Mouse (Mus musculus): Measurements from ENCODE around the gene Dok4. TPM values are rescaled to one million over a fixed set of nuclear protein-coding genes. Genes with fewer than 3 reads are reported as not detected.
A peak's percentile ranks its signal among the peaks of the same experiment; 100 is the strongest.

Gene Dok4
- polyA plus RNA-seq, 1 experiment from 2014 or later, result 19.9 TPM

GRCm38 (mm10) chr8:94826210-94826609 is 49.9 kb downstream of the Dok4 start:
- Histone ChIP-seq H3K27ac (ENCODE audit: low read length) (no peak overlapping the region), H3K4me2 (replicated peaks; ENCODE audit: low read depth, low read length) (no peak overlapping the region), H3K9me3 (ENCODE audit: control insufficient read depth, low read depth, low read length) (no peaks in the 10 kb centered on the region), H3K36me3 (ENCODE audit: control insufficient read depth, insufficient read depth, low read length) (peaks cover 66% of the 10 kb centered on the region), H3K4me3 (ENCODE audit: low read depth, low read length) (no peak overlapping the region), H3K27me3 (ENCODE audit: control insufficient read depth, insufficient read depth, low read length) (no peaks in the 10 kb centered on the region), H3K9ac (replicated peaks; ENCODE audit: low read depth, low read length) (no peak overlapping the region), H3K4me1 (ENCODE audit: control insufficient read depth, insufficient read depth, low read length) (no peaks in the 10 kb centered on the region)
- 94% methylated on average over 5 of the region's 5 CpGs for WGBS
- no peak for ATAC-seq (ENCODE audit: insufficient number of reproducible peaks, insufficient read depth, low FRiP score, low read depth)

GRCm38 (mm10) chr8:94825170-94825569 is 51.0 kb downstream of the Dok4 start:
- H3K27me3 ChIP-seq (ENCODE audit: control insufficient read depth, insufficient read depth, low read length), result no peaks in the 10 kb centered on the region
- H3K9me3 ChIP-seq (ENCODE audit: control insufficient read depth, low read depth, low read length), result no peaks in the 10 kb centered on the region
- no peaks in the 10 kb centered on the region for H3K4me1 ChIP-seq (ENCODE audit: control insufficient read depth, insufficient read depth, low read length)
- H3K36me3 ChIP-seq (ENCODE audit: control insufficient read depth, insufficient read depth, low read length), result peaks cover 60% of the 10 kb centered on the region
- no peak overlapping the region for H3K27ac ChIP-seq (ENCODE audit: low read length)
- 88% methylated on average over 6 of the region's 6 CpGs for WGBS
- H3K9ac ChIP-seq (replicated peaks; ENCODE audit: low read depth, low read length), result no peak overlapping the region
- no peak for ATAC-seq (ENCODE audit: insufficient number of reproducible peaks, insufficient read depth, low FRiP score, low read depth)
- H3K4me3 ChIP-seq (ENCODE audit: low read depth, low read length), result no peak overlapping the region
- no peak overlapping the region for H3K4me2 ChIP-seq (replicated peaks; ENCODE audit: low read depth, low read length)

- Histone ChIP-seq H3K27me3 (ENCODE audit: control insufficient read depth, insufficient read depth, low read length) (no peaks in the 10 kb centered on the region), H3K27ac (ENCODE audit: low read length) (no peak overlapping the region), H3K9ac (replicated peaks; ENCODE audit: low read depth, low read length) (no peak overlapping the region), H3K4me2 (replicated peaks; ENCODE audit: low read depth, low read length) (no peak overlapping the region), H3K4me1 (ENCODE audit: control insufficient read depth, insufficient read depth, low read length) (no peaks in the 10 kb centered on the region), H3K9me3 (ENCODE audit: control insufficient read depth, low read depth, low read length) (no peaks in the 10 kb centered on the region), H3K36me3 (ENCODE audit: control insufficient read depth, insufficient read depth, low read length) (peaks cover 51% of the 10 kb centered on the region), H3K4me3 (ENCODE audit: low read depth, low read length) (no peak overlapping the region)
- ATAC-seq (ENCODE audit: insufficient number of reproducible peaks, insufficient read depth, low FRiP score, low read depth), result peak; percentile 62; the same call in 1 of the 2 replicates
- WGBS, result 78% methylated on average over 23 of the region's 23 CpGs
Observed at GRCm38 (mm10) chr8:94822637-94823560, 53.2 kb downstream of the Dok4 start.

- Histone ChIP-seq H3K27me3 (ENCODE audit: control insufficient read depth, insufficient read depth, low read length) (no peaks in the 10 kb centered on the region), H3K9ac (replicated peaks; ENCODE audit: low read depth, low read length) (no peak overlapping the region), H3K9me3 (ENCODE audit: control insufficient read depth, low read depth, low read length) (no peaks in the 10 kb centered on the region), H3K36me3 (ENCODE audit: control insufficient read depth, insufficient read depth, low read length) (peaks cover 39% of the 10 kb centered on the region), H3K27ac (ENCODE audit: low read length) (no peak overlapping the region), H3K4me1 (ENCODE audit: control insufficient read depth, insufficient read depth, low read length) (no peaks in the 10 kb centered on the region), H3K4me3 (ENCODE audit: low read depth, low read length) (no peak overlapping the region), H3K4me2 (replicated peaks; ENCODE audit: low read depth, low read length) (no peak overlapping the region)
- 100% methylated on average over 2 of the region's 2 CpGs for WGBS
- ATAC-seq (ENCODE audit: insufficient number of reproducible peaks, insufficient read depth, low FRiP score, low read depth), result no peak
Observed at GRCm38 (mm10) chr8:94821381-94821780, 54.7 kb downstream of the Dok4 start.

GRCm38 (mm10) chr8:94820553-94820952 is 55.6 kb downstream of the Dok4 start:
- H3K27me3 ChIP-seq (ENCODE audit: control insufficient read depth, insufficient read depth, low read length), result no peaks in the 10 kb centered on the region
- no peak overlapping the region for H3K4me2 ChIP-seq (replicated peaks; ENCODE audit: low read depth, low read length)
- no peak overlapping the region for H3K4me3 ChIP-seq (ENCODE audit: low read depth, low read length)
- peaks cover 31% of the 10 kb centered on the region for H3K36me3 ChIP-seq (ENCODE audit: control insufficient read depth, insufficient read depth, low read length)
- H3K4me1 ChIP-seq (ENCODE audit: control insufficient read depth, insufficient read depth, low read length), result no peaks in the 10 kb centered on the region
- no peak for ATAC-seq (ENCODE audit: insufficient number of reproducible peaks, insufficient read depth, low FRiP score, low read depth)
- no peak overlapping the region for H3K9ac ChIP-seq (replicated peaks; ENCODE audit: low read depth, low read length)
- no peaks in the 10 kb centered on the region for H3K9me3 ChIP-seq (ENCODE audit: control insufficient read depth, low read depth, low read length)
- WGBS, result 80% methylated on average over 7 of the region's 7 CpGs
- no peak overlapping the region for H3K27ac ChIP-seq (ENCODE audit: low read length)

- Histone ChIP-seq H3K9ac (replicated peaks; ENCODE audit: low read depth, low read length) (no peak overlapping the region), H3K27ac (ENCODE audit: low read length) (no peak overlapping the region), H3K27me3 (ENCODE audit: control insufficient read depth, insufficient read depth, low read length) (no peaks in the 10 kb centered on the region), H3K36me3 (ENCODE audit: control insufficient read depth, insufficient read depth, low read length) (peaks cover 24% of the 10 kb centered on the region), H3K4me3 (ENCODE audit: low read depth, low read length) (no peak overlapping the region), H3K9me3 (ENCODE audit: control insufficient read depth, low read depth, low read length) (no peaks in the 10 kb centered on the region), H3K4me2 (replicated peaks; ENCODE audit: low read depth, low read length) (no peak overlapping the region), H3K4me1 (ENCODE audit: control insufficient read depth, insufficient read depth, low read length) (no peaks in the 10 kb centered on the region)
- no peak for ATAC-seq (ENCODE audit: insufficient number of reproducible peaks, insufficient read depth, low FRiP score, low read depth)
- 71% methylated on average over 6 of the region's 6 CpGs for WGBS
Observed at GRCm38 (mm10) chr8:94819671-94820179, 56.4 kb downstream of the Dok4 start.

- ATAC-seq (ENCODE audit: insufficient number of reproducible peaks, insufficient read depth, low FRiP score, low read depth), result no peak
- Histone ChIP-seq H3K36me3 (ENCODE audit: control insufficient read depth, insufficient read depth, low read length) (peaks cover 8% of the 10 kb centered on the region; the same call in 1 of the 2 replicates), H3K9ac (replicated peaks; ENCODE audit: low read depth, low read length) (no peak overlapping the region), H3K9me3 (ENCODE audit: control insufficient read depth, low read depth, low read length) (no peaks in the 10 kb centered on the region), H3K4me1 (ENCODE audit: control insufficient read depth, insufficient read depth, low read length) (no peaks in the 10 kb centered on the region), H3K27me3 (ENCODE audit: control insufficient read depth, insufficient read depth, low read length) (no peaks in the 10 kb centered on the region), H3K4me3 (ENCODE audit: low read depth, low read length) (no peak overlapping the region), H3K27ac (ENCODE audit: low read length) (no peak overlapping the region), H3K4me2 (replicated peaks; ENCODE audit: low read depth, low read length) (no peak overlapping the region)
- WGBS, result 87% methylated on average over 11 of the region's 11 CpGs
Observed at GRCm38 (mm10) chr8:94817933-94818332, 58.2 kb downstream of the Dok4 start.

- H3K4me3 ChIP-seq (ENCODE audit: low read depth, low read length), result no peak overlapping the region
- no peak for ATAC-seq (ENCODE audit: insufficient number of reproducible peaks, insufficient read depth, low FRiP score, low read depth)
- H3K27ac ChIP-seq (ENCODE audit: low read length), result no peak overlapping the region
- H3K9me3 ChIP-seq (ENCODE audit: control insufficient read depth, low read depth, low read length), result no peaks in the 10 kb centered on the region
- 0% methylated on average over 1 of the region's 1 CpGs for WGBS
- no peak overlapping the region for H3K4me2 ChIP-seq (replicated peaks; ENCODE audit: low read depth, low read length)
- no peaks in the 10 kb centered on the region for H3K27me3 ChIP-seq (ENCODE audit: control insufficient read depth, insufficient read depth, low read length)
- no peaks in the 10 kb centered on the region for H3K36me3 ChIP-seq (ENCODE audit: control insufficient read depth, insufficient read depth, low read length)
- H3K9ac ChIP-seq (replicated peaks; ENCODE audit: low read depth, low read length), result no peak overlapping the region
- H3K4me1 ChIP-seq (ENCODE audit: control insufficient read depth, insufficient read depth, low read length), result 0 out of 2 replicates have a peak, but pooled peaks cover 3% of the 10 kb centered on the region
Observed at GRCm38 (mm10) chr8:94814556-94814955, 61.6 kb downstream of the Dok4 start.
